Mouse (Mus musculus): ENCODE data around the gene Rtl3.

- TF ChIP-seq CTCF (IDR thresholded peaks at IDR 0.05; ENCODE audit: low read depth, low read length): no peak
- TF ChIP-seq POLR2A (IDR thresholded peaks at IDR 0.05; ENCODE audit: extremely low read depth, insufficient read depth, low read length): no peak
These were observed 30.8 kb downstream of the Rtl3 start for GRCm38 (mm10) chrX:106809560-106810226.

Data from liver, adult 2 months (tissue).